Mouse (Mus musculus): ENCODE measurements around the gene Mmp14.

DNA sequence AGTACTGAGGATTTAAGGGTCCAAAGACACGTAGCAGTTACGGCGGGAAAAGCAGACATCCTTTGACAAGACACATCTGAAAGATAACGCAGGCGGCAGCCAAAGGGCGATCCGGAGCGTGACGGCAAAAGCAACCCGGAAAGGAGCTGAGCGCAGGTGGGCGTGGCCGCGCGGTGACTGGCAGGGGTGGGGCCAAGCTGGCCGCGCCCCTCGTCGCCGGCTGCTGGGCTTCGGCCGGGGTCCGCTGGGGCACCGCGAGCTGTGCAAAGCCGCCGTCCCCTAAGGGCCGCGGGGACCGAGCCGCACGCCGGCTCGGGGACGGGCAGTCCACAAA, 32.5 kb downstream of the Mmp14 start, which contains the start of gene Lrp10:
- TF ChIP-seq CTCF (IDR thresholded peaks at IDR 0.05; ENCODE audit: low read depth) (no peak), EP300 (IDR thresholded peaks at IDR 0.05; ENCODE audit: low read depth) (0 out of 2 replicates have a peak, but pooled peaks have one; percentile 6)
